Mouse (Mus musculus) granulocyte monocyte progenitor cell, adult 5-6 weeks (primary cell): ENCODE data around the gene Pde4b. TPM values are rescaled to one million over a fixed set of nuclear protein-coding genes. Genes with fewer than 3 reads are reported as not detected.

ENCODE experiments used
- ATAC-seq: replicated peaks from 2 replicates; pipeline ENCODE4 v1.8.0; 2016; ENCODE audit warnings: mild to moderate bottlenecking, moderate TSS enrichment, inconsistent platforms; ENCODE audit not compliant: poor library complexity, severe bottlenecking
- total RNA-seq, 2 experiments: library from RNA; stranded (forward) in 1 of 2; stranded (reverse) in 1 of 2; fragments of 200-712, 200-1000 nt in 1 of 2; fragments of >200 nt in 1 of 2; fragmentation: Nextera tagmentation in 1 of 2; gene quantifications; 2 replicates each; pipeline ENCODE4 v1.2.3; 2014 to 2017

Gene Pde4b
- total RNA-seq, 2 experiments from 2014 or later = 6.1 to 10.3 TPM

DNA sequence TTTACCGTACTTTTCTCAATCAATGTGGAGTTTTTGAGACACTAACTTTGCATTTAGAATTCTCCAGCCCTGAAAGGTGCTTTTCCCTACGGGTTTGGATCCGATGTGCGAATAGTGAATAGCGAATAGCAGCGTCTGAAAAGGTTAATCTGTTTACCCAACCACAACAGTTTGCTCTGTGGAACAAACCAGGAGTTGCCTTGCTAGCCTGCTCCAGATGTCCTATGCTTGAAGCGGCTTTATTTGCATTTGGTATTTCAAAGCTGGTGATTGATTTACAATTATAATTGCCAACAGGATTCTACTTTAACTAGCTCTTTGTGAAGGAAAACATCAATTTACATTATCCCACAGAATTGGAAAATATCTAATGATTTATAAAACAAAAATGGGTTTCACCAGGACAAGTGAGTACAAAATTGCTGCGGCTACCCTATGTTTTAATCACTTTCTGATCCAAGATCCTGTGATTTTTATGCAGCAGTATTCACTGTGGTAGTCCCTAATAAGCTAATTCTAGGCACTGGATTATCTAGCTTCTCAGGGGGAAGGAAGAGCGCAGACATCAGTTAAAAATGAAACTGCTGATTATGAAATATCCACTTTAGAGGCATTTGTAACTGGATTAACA is 280.9 kb downstream of the Pde4b start:
- no peak for ATAC-seq

DNA sequence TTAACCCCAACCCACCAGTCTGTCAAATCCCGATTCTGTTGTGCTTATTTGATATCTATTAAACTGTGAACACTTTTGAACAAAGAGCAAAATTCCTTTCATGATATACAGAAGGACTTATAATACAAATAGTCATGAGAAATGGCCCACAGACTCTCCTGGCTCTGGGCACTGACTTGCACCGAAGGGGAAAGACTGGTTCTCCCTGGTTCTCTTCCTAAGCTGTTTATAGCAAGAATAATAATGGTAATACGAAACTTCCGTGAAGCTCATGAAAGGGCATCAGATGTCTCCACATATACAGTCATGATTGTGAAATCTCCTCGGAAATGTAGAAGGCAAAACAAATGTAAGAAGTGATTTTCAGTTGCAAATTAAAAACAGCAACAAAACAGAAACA is 287.3 kb downstream of the Pde4b start:
- no peak for ATAC-seq

DNA sequence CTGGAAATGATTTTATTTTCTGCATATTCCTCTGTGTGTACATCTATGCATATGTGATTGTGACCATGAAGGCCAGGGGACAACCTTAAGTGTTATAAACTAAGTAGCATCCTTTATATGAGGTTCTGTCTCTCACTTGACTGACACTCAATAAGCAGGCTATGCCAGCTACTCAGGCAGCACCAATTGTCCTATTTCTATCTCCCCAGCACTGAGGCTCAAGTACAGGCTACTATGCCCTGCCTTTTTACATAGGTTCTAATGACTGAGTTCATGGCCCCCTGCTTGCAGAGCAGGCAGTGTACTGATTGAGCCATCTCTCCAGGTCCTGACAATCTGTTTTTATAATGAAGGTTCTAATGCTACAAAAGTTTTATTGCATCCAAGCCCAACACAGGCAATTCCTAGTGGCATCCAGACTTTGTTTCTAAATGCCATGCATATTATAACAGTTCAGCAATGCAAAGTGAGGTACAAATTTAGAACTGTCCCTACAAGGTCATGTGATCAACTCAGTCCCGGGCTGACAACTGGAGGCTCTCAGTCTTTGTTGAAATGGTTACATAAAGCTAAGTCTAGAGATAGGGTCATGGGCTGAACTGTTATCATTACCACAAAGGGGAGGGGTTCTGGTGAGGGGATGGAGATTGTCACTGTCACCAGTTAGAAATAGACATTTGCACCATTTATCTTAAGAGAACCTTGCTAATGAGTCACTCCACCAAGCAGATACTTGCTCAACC is 295.6 kb downstream of the Pde4b start:
- no peak for ATAC-seq

DNA sequence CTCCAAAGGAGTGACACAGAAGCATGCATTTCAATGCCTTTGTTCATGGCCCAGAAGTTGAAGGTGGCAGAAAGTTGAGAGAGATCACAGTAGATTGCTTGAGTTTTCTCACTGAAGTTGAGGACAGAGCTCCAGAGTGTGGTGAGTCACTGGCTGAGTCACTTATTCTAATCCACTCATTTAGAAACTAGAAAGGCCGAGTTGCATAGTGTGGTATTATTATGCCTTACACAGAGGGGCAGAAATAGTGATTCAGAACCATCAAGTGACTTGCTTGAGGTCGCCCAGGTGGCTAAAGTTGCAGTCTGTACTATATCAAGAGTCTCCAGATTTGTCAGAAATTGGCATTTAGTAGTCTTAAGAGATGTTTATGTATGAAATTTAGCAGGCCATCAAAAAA is 306.3 kb downstream of the Pde4b start:
- no peak for ATAC-seq

DNA sequence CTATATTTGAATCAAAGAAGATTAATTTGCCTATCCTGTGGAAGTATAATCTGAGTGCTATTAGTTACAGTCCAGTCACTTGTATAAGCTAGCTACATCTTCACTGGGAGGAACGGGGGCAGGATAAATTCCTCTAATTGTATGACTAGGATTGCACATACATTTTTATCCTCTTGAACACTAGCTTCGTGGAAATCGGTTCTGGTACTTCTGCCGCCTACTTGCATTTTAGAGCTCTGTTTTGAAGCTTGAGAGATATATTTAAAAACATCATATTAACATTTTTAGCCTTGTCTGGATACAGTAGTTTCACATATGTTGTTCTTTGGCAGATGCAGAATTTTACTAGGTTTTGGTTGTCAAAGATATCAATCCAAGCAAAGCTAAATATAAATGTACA is 310.0 kb downstream of the Pde4b start:
- no peak for ATAC-seq

DNA sequence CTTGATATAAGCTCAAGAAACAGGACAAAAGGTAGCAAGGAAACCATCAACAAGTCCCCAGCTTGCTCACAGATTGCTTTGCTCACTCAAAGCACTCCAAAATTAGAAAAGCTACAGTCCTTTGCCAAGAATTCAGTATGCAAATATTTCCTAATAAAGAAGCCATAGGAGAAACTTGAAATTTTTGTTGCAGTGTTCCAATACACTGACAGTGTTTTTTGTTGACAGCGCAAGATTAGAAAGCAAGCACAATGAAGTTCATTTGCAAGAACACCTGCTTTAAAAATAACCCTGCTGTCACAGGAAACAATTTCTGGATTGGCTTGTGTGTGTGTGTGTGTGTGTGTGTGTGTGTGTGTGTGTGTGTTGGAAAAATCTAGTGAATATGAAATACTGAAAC is 311.2 kb downstream of the Pde4b start:
- no peak for ATAC-seq

DNA sequence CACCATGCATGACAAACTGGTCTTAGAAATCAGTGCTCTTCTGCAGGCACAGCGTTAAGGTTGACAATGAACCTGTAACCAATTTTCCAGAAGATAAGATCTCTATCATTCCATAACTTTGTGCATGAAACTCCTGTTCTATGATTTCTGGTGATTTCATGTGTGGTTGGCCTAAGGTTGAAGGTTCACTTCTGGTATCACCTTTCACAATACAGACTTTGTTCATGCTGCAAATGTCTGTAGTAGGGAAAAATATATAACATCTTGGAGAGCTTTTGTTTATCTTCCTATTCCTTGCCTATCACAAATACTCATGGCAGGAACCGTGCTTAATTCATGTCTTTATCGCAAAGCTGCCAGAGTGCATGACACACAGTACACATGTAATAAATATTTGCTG is 319.5 kb downstream of the Pde4b start:
- no peak for ATAC-seq

DNA sequence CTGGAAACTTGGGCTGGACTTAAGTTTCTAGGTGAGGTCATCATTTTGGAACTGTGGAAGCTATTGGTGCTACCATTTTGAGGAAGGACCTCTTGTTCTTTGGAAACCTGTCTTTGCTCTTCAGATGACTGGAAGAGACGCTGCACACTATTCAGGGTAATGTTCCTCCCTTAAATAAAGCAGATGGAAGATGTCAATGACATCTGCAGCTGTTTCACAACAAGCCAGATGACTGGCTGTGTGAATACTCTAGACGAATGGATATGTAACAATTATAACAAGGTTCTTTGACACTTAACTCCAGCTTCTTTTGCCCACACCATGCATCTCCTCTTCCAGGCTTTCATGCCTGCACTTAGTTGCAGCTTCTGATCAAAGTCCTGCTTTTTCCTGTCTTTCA is 320.8 kb downstream of the Pde4b start:
- no peak for ATAC-seq

DNA sequence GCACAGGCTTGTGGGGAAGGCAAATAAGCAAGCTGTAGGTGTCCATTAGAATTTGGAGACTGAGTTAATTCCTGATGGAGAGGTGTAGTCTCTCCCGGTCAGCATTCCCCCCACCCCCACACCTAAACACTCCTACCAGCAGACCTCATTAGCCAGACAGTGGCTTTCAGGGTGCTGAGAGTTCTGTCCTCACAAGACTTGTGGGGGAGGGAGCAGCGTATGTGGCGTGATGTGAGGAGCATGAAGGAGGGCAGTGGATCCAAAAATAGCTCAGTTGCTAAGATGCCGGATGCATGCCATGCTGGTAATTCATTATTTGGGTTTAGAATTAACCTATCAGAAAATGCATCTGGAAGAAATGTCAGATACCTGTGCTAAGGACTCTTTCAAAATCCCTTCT is 321.6 kb downstream of the Pde4b start:
- no peak for ATAC-seq

DNA sequence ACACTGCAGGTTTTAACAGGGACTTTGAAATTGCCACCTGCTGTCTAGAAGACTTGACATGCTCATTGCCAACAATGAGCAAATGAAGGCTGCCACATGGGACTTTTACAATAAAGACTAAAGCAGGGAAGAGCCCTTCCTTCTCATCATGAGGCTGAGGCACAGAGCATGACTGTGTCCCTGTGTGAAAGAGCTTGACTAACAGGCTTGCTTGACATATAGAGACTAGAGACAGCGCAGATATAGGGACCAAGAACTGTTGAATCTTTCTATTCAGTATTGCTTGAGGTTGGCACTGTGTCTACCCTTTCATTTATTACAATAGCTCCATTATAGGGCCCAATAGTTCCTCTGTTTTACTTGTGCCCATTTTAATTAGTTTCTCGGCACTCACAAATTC is 325.8 kb downstream of the Pde4b start:
- ATAC-seq = no peak

DNA sequence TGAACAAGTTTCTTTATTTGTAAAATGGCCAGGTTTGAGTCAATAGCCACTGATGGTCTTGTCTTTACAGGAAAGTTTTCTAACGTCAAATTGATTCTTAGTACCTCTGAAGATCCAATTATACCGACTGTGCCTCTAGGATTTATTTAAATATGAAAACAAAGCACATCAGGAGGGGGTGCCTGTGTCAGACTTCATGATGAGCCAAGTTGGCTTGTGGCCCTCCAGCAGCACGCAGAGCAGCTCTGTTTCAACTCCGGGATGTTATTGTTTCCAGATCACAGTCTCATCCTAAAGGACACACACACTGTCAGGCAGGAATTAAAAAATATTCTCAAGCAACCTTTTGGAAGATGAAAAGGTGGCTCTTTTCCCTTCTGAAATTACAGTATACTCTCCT is 326.5 kb downstream of the Pde4b start:
- ATAC-seq = no peak

DNA sequence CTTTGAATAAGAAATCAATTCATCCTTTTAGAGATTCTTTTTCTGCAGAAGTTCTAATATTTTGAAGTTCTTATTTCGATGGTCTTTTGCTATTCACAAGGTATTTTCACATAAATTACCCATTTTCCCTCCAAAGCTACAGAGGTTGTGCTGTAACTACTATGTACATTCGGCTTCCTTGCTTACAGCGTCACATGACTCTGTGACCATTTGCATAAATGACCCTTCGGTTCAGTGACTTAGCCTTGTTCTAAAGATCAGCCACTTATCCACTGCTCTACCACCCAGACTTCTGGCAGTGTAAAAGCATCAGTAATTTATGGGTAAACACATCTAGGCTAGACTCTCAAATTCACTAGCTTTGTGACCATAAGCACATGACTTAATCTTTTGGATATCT is 327.3 kb downstream of the Pde4b start:
- ATAC-seq = no peak

DNA sequence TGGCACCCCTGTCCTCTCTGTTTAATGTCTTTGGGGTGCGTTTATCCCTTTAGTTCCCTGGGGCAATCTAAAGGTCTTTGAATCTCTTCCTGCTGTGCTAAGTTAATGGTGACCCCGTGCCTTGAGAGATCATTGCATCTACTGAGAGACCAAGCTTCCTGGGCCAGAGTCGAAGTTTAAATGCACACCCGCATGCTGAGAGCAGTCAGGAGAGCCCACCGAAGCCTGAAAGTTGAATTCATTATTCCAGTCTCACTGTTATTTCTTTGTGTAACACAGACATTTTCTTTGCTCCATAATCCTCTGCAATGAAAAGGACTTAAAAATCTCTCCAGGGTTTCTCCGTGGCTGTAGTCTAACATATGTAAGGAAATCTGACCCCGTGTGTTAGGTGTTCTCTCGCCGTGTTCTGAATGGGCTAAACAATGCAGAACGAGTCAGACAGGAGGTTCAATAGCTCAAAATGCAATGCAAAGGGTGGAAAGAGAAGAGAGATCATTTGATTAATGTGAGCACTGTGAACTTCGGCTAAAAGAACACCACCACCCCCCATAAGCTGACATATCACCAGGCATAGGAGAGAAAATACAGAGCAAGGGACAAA is 333.6 kb downstream of the Pde4b start:
- ATAC-seq = no peak

DNA sequence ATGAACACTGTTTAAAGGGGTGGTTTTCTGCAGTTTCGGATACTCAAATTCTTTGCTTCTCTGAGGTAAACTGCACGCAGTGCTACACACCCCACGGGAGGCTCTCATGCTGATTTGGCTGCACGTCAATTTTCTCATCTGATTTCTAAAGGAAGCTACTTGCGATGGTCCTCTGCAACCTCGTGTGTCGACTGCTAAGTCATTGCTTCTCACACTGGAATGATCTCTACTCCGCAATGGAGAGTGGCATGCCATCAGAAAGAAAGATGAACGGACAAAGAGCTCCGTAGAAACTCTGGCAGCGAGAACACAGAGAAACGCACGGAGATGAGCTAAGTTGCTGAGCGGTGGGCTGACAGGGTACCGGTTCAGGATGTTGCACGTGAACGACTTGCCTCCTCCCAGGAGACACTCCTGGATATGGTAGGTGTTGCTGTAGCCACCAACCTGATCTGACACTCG is 334.1 kb downstream of the Pde4b start:
- ATAC-seq = no peak

DNA sequence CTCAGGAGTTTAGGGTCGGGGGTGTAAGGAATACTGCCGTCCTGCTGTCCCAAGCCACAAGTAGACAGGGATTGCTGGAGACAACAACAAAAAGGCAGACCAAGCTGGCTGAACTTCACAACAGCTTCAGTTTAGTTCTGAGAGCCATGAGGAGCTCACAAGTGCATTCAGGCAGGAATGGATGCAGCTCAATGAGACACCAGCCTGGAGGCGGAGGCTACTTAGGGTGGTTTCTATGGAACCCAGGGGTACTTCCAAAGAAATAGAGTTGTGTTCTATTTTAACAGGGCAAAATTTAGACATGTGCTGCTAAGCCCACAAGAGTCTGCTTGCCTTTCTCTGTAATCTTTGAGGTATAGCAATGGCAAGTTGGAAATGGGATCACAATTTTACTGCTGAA is 336.8 kb downstream of the Pde4b start:
- no peak for ATAC-seq

DNA sequence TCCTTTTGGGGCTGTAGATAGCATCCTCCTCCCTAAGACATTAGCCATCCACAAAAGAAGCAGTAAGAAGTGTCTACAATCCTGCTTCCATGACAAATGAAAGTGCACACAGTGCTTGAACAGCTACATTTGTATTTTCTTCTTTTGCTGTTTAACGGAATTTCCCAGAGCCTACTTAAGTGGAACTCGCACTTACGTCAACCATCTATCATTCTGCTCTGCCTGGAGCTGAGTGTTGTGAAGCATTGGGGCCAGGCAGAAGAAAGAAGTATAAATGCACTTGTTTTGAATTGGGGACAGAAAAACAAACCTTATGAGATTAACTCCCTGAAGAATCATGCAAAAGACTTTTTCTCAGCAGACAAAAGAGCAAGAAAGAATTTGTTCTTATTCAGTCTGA is 338.1 kb downstream of the Pde4b start:
- ATAC-seq = no peak

DNA sequence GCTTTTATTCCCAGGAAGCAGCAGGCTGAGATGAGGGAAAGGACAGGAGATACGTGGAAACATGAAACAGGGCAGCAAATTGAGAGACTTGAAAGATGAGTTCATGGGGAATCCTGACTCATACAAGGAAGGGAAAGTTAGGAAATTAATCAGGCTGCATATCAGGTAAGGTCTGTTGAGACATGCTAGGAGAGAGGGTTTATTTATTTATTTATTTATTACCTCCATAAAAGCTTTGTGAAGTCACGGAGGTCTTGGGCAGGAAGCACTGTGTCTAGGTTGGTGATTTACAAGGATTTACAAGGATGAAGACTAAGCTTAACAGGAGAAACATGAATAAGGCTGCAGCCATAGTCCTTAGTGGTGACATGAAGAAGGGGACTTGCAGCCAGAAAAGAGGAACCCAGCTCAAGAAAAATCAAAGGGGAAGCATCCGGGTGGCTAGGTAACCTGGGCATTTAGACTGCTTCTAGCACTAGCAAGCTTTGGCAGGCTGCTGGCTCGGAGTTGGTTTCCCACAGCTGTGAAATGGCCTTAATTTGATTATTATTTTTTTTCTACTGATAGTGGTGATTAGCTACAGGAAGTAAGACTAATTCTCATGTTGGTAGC is 342.5 kb downstream of the Pde4b start:
- peak; percentile 53; the same call in 1 of the 2 replicates for ATAC-seq

DNA sequence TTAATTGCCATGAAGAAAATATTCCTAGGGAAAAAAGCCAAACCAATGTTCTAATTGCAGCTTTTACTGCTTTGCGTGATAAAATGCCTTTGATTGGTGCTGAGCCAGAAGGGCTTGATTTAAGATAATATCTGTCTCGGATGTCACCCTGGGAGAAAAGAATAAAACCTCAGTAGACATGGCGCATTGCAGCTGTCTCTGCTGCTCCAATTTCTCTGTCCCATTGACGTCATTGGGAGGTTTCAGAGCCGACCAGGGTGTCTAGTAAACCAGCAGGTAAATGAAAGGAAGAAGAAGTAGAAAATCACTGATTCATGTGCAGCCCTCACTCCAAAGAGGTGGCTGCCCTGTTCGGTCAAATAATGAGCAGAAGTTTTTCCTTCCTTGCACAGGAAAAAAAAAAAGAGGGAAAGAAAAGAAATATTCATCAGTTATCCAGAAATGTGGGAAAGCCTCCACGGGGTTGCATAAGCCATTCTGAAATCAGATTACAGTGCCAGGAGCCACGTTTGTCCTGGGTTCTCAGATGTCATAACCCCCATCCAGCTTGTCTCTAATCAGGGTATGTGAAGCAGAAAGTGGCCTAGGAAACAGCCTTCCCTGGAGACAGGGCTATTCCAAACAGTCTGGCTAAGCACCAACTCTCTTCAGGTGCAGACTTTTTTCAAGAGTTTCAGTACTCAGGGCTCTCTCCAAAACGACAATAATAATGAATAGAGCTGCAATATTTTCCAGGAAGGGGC is 344.9 kb downstream of the Pde4b start:
- ATAC-seq = no peak

DNA sequence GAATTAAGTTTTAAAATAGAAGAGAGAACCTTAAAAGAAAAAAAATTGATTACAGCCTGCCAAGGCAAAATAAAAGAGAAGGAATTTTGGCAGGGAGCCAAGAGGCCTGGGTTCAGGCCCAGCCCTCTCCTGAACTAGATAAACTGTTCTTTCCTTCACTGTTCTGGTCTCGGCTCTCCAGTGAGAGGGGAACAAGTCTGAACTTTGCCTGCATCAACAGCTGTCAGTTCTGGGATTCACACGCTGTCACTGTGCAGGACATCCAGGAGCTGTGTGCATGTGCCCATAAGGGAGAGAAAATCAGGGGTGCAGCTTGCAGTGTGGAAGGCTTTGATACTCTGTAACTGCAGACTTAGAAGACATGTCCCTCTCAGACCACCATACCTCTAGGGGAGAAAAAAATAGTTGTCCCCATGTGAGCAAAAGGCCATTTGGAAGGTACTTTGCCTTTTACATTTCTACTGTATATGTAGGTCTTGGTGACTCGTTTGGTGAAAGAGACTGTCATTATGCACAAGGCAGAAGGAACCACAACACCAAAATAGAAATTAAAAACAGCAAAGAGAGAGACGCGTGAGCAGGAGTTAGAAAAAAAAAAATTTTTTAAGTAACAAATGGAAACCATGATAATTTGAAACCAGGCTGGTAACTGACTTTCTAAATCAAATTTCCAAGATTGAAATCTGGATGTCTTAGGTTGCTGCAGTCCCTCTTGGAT is 352.2 kb downstream of the Pde4b start:
- ATAC-seq = no peak

DNA sequence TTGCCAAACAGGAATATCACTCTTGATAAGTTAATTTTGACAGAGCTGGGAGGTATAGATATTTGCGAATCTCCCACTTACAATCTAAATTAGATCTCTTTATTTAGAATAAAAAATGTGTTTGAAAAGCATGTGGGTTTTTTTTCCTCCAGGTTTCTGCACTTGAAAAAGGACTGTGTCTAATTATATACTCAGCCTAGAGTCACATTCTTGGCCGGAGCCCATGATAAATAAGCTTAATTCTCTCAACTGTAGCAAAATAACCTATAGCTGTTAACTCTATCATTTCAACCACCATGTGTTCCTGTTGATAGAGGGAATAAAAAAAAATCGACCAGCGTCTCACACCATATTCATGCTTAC is 352.8 kb downstream of the Pde4b start:
- ATAC-seq = no peak
